Mouse (Mus musculus): ENCODE results near the gene Gpr4.

GRCm38 (mm10) chr7:19178443-19179092 lies 33.8 kb upstream of the Gpr4 start:
- TF ChIP-seq GATA1 (IDR thresholded peaks at IDR 0.05; ENCODE audit: borderline replicate concordance, low read length) (no peak), FLI1 (IDR thresholded peaks at IDR 0.05; ENCODE audit: low read length) (no peak)

Measured in megakaryocyte, embryonic 14.5 days (primary cell).